Mouse (Mus musculus) adrenal gland, adult 8-10 months (tissue): ENCODE measurements around the gene Rptor. TPM values are rescaled to one million over a fixed set of nuclear protein-coding genes. Genes with fewer than 3 reads are reported as not detected.
"Not testable (repeated sequence)": the region's sequence is repeated elsewhere in the genome, so short reads cannot be mapped to it uniquely, and the experiment has no call there.

ENCODE experiments used
- DNase-seq: peaks from one replicate; pipeline ENCODE4 v3.0.0; 2022
- total RNA-seq, 4 experiments: library from RNA; stranded (reverse); gene quantifications; 2 replicates each; pipeline ENCODE4 v1.2.4; 2022

The Rptor gene
- total RNA-seq, 4 experiments from 2014 or later: 57.6 to 74.5 (median 59.9) TPM

GRCm38 (mm10) chr11:119653336-119653735 is 50.6 kb downstream of the Rptor start:
- DNase-seq: peak; percentile 49

DNA sequence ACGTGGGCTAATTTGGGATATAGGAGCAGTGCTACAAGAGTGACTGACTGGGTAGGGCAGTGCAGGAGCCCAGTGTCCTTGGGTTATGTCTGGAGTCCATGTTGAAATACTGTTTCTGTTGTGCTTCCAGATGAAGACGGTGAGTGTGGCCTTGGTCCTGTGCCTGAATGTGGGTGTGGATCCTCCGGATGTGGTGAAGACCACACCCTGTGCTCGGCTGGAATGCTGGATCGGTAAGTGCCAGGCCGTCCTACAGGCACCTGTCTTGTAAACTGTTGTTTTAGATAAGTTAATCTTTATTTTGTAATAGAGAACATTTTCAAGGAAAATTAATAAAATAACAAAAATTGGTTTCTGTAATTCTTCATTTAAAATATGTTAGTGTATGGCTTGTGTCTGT is 54.8 kb downstream of the Rptor start:
- DNase-seq: no peak

GRCm38 (mm10) chr11:119659296-119659695 is 56.6 kb downstream of the Rptor start:
- no peak for DNase-seq

- not testable (repeated sequence) for DNase-seq
These were observed 58.8 kb downstream of the Rptor start for GRCm38 (mm10) chr11:119661479-119661878.

GRCm38 (mm10) chr11:119663876-119664275 is 61.2 kb downstream of the Rptor start:
- DNase-seq: peak; percentile 71

GRCm38 (mm10) chr11:119664678-119665307 is 62.1 kb downstream of the Rptor start:
- no peak for DNase-seq

GRCm38 (mm10) chr11:119665308-119665702 is 62.6 kb downstream of the Rptor start:
- DNase-seq: no peak

- DNase-seq: no peak
These were observed 63.9 kb downstream of the Rptor start for GRCm38 (mm10) chr11:119666567-119667108.

GRCm38 (mm10) chr11:119670690-119671666 is 68.3 kb downstream of the Rptor start:
- no peak for DNase-seq

DNA sequence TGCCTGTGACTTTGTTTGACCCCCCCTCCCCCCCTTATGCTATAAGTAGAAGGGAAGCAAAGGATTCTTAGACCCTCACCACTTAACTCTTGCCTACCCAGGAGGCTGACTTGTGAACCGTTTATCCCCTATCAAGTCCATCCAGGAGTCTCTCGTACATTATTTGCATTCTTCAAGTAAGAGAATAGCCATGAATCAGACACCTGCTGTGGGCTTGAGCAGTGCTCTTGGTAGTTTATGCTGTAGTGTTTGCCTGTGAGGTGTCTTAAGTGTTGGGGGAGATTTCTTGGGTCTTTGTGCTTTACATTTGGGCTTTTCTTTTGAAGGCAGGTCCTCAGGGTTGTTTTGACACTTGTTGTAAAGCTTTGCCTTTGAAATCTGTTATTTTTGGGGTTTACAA is 69.3 kb downstream of the Rptor start:
- no peak for DNase-seq

DNA sequence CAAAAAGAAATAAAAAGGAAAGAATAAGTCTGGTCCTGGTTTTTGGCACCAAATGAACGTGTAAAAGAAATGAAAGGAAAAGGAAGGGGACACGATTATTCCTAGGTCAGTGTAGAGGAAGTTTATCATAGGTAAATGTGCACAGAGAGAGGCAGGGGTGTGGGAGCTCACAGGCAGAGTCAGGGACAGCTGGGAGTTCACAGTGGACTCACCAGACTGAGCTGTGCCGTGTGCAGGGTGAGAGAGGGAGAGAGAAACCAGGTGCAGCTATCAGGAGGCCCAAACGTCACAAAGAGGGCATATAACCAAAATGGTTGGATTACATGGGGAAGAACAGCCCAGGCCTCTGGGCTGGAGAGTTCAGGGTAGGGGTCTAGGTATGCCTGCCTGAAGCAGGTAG is 70.1 kb downstream of the Rptor start:
- DNase-seq: no peak

- no peak for DNase-seq
These were observed 72.1 kb downstream of the Rptor start for GRCm38 (mm10) chr11:119674835-119675234.

GRCm38 (mm10) chr11:119675546-119675945 is 72.8 kb downstream of the Rptor start:
- no peak for DNase-seq

GRCm38 (mm10) chr11:119676751-119677411 is 74.2 kb downstream of the Rptor start:
- peak; percentile 58 for DNase-seq

- DNase-seq: no peak
These were observed 75.7 kb downstream of the Rptor start for GRCm38 (mm10) chr11:119678427-119678826.

- no peak for DNase-seq
These were observed 78.0 kb downstream of the Rptor start for GRCm38 (mm10) chr11:119680735-119681134.

GRCm38 (mm10) chr11:119682285-119682684 is 79.6 kb downstream of the Rptor start:
- no peak for DNase-seq

DNA sequence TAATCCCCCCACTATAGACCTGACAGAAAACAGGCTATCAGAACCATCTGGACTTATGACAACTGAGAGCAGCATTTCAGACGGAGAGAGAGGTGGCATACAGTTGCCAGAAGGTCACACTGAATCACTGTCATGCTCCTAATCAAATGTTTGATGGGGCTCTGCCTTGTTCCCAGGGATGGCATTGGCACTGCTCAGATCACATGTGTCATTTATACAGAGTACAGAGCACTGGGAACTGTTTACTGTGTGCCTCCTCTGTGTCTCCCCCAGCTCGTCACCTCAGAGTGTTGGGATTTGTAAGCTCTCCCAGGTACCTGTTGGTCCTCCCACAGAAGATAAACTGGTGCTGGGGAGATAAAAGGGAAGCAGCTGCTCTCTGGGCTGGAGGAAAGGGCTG is 81.1 kb downstream of the Rptor start:
- DNase-seq: no peak

GRCm38 (mm10) chr11:119685477-119685876 is 82.8 kb downstream of the Rptor start:
- peak; percentile 76 for DNase-seq

DNA sequence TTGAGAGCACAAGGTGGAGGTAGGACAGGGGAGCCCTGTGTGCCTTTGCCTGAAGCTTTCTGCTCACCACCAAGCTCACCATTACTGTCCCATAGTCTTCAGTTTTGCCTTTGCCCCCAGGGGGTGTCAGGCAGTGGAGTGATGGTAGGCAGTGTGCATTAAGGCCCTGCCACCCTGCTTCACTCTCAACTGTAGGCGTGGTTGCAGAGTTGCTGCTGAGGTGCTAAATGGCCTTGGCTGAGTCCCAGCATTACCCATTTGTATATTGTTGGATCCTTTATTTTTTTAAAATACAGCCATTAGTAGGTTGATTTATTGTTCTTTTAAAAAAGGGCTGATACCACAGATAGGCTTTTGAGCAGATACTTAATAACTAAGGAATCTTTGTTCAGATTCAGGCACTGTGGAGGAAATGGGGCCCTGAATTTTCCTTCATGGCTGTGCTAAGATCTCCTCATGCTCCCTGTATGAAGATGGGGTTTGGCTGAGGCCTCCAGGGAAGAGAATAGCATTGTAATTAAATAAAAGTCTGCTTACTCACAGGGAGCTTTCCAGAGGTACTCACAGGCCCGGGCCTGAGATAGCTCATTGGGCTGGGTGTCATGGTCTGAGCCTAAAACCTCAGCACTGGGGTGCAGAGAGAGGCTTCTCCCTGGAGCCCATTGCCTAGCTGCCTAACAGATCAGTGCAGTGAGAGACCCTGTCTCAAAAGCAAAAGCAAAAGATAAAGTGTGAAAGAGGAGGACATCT is 83.4 kb downstream of the Rptor start:
- no peak for DNase-seq

DNA sequence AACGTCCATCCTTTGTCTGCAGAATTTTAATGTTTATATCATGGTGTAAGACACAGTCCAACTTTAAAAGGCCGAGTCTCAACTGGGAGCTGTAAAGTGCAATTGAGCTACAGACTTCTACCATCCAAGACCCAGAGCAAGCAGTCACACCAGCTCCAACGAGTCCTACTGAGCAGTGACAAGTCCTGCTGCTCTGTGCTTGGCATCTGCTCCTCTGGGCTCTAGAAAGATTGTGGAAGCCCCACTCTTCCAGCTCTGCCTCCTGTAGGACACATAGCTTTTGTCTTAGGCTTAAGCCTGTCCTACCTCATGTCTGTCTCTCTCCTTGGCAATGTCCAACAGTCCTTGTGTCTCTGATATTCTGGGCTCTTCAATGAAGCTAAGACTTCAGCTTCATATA is 84.6 kb downstream of the Rptor start:
- DNase-seq: no peak

GRCm38 (mm10) chr11:119687966-119688365 is 85.3 kb downstream of the Rptor start:
- no peak for DNase-seq
